Mouse (Mus musculus): ENCODE measurements around the gene Nucb1. TPM values are rescaled to one million over a fixed set of nuclear protein-coding genes. Genes with fewer than 3 reads are reported as not detected.
"Not testable (repeated sequence)": the region's sequence is repeated elsewhere in the genome, so short reads cannot be mapped to it uniquely, and the experiment has no call there.

Gene Nucb1
- polyA plus RNA-seq, 1 experiment, result 111 TPM

GRCm38 (mm10) chr7:45465549-45465948 is 44.7 kb downstream of the Nucb1 start:
- DNase-seq (ENCODE audit: low read depth), result no peak
- TF ChIP-seq POLR2A (IDR thresholded peaks at IDR 0.05; ENCODE audit: borderline replicate concordance, extremely low read depth, insufficient read depth, insufficient read length, poor library complexity, severe bottlenecking) (no peak), CTCF (IDR thresholded peaks at IDR 0.05; ENCODE audit: borderline replicate concordance, extremely low read depth, insufficient read depth, insufficient read length) (no peak)

GRCm38 (mm10) chr7:45465112-45465511 is 45.1 kb downstream of the Nucb1 start:
- TF ChIP-seq CTCF (IDR thresholded peaks at IDR 0.05; ENCODE audit: borderline replicate concordance, extremely low read depth, insufficient read depth, insufficient read length) (no peak), POLR2A (IDR thresholded peaks at IDR 0.05; ENCODE audit: borderline replicate concordance, extremely low read depth, insufficient read depth, insufficient read length, poor library complexity, severe bottlenecking) (no peak)
- no peak for DNase-seq (ENCODE audit: low read depth)

DNA sequence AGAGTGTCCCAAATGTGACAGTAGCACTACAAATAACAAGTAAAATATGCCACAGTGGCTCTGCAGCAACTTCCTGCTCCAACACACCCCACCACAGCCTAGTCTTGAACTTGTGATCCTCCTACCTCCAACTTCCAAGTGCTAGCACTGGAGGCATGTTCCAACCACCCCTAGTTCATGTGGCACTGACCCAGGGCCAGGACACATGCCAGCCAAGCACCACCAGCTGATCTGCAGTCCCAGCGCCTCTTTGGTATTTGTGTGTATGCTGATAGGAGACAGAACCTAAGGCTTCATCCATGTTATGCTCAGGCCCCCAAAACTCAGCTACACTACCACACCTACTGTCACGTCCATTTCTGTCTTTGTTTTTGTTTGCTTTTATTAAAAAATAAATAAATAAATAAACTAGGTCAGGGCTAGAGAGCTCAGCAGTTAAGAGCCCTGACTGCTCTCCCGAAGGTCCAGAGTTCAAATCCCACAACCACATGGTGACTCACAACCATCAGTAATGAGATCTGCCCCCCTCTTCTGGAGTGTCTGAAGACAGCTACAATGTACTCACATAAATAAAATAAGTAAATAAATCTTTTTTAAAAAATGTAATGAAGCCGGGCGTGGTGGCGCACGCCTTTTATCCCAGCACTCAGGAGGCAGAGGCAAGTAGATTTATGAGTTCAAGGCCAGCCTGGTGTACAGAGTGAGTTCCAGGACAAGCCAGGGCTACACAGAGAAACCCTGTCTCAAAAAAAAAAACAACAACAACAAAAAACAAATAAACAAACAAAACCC is 46.0 kb downstream of the Nucb1 start:
- DNase-seq (ENCODE audit: low read depth), result no peak
- TF ChIP-seq POLR2A (IDR thresholded peaks at IDR 0.05; ENCODE audit: borderline replicate concordance, extremely low read depth, insufficient read depth, insufficient read length, poor library complexity, severe bottlenecking), result no peak
- TF ChIP-seq CTCF (IDR thresholded peaks at IDR 0.05; ENCODE audit: borderline replicate concordance, extremely low read depth, insufficient read depth, insufficient read length), result no peak

DNA sequence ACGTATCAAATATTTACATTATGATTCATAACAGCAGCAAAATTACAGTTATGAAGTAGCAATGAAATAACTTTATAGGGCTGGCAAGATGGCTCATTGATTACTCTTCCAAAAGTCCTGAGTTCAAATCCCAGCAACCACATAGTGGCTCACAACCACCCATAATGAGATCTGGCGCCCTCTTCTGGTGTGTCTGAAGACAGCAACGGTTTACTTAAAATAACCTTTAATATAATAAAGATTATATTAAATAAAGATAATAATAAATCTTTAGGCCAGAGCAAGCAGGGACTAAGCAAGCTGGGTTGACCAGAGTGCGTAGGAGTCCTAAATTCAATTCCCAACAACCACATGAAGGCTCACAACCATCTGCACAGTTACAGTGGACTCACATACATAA is 47.3 kb downstream of the Nucb1 start:
- not testable (repeated sequence) for DNase-seq (ENCODE audit: low read depth)

DNA sequence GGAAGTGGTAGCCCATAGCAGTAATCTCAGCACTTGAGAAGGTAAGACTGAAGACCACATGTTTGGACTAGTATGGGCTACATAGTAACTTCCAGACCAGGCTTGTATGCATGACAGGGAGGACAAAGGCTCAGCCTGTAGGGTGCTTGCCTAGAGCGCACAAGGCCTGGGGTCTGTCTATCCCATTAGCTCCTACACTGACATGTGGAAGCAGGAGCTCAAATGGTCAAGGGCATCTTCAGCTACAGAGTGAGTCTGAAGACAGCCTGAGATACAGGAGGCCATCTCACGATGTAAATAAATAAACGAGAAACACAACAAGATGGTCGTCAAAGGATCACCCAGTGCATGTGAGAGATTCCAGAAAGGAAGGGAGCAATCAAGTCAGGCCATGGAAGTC is 47.9 kb downstream of the Nucb1 start:
- TF ChIP-seq CTCF (IDR thresholded peaks at IDR 0.05; ENCODE audit: borderline replicate concordance, extremely low read depth, insufficient read depth, insufficient read length) (no peak), POLR2A (IDR thresholded peaks at IDR 0.05; ENCODE audit: borderline replicate concordance, extremely low read depth, insufficient read depth, insufficient read length, poor library complexity, severe bottlenecking) (no peak)
- no peak for DNase-seq (ENCODE audit: low read depth)

- TF ChIP-seq POLR2A (IDR thresholded peaks at IDR 0.05; ENCODE audit: borderline replicate concordance, extremely low read depth, insufficient read depth, insufficient read length, poor library complexity, severe bottlenecking) (no peak), CTCF (IDR thresholded peaks at IDR 0.05; ENCODE audit: borderline replicate concordance, extremely low read depth, insufficient read depth, insufficient read length) (no peak)
- DNase-seq (ENCODE audit: low read depth), result no peak
These were observed 48.4 kb downstream of the Nucb1 start for GRCm38 (mm10) chr7:45461781-45462180.

DNA sequence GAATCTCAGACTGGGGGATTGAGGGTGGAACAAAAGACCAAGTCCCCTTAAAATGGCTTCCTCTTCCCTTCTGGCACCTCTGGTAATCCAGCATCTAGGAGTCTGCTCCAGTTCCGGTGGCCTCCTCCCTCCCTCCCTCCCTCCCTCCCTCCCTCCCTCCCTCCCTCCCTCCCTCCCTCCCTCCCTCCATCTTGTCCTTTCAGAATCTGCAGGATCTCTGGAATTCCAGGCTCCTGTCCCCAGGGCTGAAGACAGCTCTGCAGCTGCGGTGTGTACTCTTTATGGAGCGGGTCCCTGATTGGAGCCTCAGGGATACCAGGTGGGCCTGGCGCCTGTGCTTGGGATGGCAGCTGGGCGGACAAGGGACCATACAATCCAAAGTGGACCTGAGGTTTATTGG is 48.9 kb downstream of the Nucb1 start:
- no peak for DNase-seq (ENCODE audit: low read depth)
- TF ChIP-seq CTCF (IDR thresholded peaks at IDR 0.05; ENCODE audit: borderline replicate concordance, extremely low read depth, insufficient read depth, insufficient read length) (no peak), POLR2A (IDR thresholded peaks at IDR 0.05; ENCODE audit: borderline replicate concordance, extremely low read depth, insufficient read depth, insufficient read length, poor library complexity, severe bottlenecking) (no peak)

GRCm38 (mm10) chr7:45460860-45461314 is 49.3 kb downstream of the Nucb1 start:
- peak; percentile 70 for DNase-seq (ENCODE audit: low read depth)
- no peak for TF ChIP-seq CTCF (IDR thresholded peaks at IDR 0.05; ENCODE audit: borderline replicate concordance, extremely low read depth, insufficient read depth, insufficient read length)
- TF ChIP-seq POLR2A (IDR thresholded peaks at IDR 0.05; ENCODE audit: borderline replicate concordance, extremely low read depth, insufficient read depth, insufficient read length, poor library complexity, severe bottlenecking), result no peak

DNA sequence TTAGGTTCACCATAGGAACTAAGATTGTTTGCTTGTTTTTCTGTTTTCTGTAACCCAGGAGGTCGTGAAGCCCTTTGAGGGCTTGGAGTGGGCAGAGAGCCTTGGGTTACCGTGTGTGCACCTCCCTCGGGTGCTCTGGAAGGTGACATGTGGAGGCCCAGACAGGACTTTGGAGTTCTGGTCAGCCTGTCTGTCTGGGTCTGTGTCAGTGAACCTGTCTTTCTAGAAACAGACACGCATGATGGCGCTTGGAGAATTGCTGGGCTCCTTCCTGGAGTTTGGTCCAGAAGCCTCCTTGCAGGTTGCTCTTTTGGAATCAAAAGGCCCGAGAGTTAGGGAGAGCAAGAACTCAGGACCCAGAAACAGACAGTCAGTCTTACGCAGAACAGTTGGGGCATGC is 49.8 kb downstream of the Nucb1 start:
- no peak for DNase-seq (ENCODE audit: low read depth)
- no peak for TF ChIP-seq CTCF (IDR thresholded peaks at IDR 0.05; ENCODE audit: borderline replicate concordance, extremely low read depth, insufficient read depth, insufficient read length)
- no peak for TF ChIP-seq POLR2A (IDR thresholded peaks at IDR 0.05; ENCODE audit: borderline replicate concordance, extremely low read depth, insufficient read depth, insufficient read length, poor library complexity, severe bottlenecking)

DNA sequence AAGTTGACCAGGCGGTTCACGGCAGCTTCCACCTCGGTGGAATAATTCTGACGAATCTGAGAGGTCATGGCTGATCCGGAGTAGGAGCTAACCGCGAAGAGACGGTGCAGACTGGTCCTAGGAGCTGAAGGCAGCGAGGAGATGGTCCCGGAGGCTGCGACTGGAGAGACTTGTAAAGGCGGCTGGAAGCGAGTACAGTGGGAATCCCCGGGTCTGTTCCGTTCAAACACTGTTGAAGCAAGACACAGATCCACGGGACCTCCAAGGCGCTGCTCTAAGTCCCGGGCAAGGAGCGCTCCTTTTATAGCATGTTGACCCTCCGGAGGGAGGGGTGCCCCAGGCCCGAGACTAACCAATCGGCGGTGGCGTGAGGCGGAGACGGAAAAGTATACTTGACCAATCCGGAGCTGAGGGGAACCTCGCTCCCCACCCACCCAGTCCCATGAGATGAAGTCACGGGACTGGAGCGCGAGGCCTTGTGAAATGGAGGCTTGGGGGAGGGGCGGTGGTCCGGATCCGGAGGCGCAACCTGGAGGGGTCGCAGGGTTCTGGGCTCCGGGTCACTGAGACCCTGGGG is 50.6 kb downstream of the Nucb1 start, which contains the start of gene Ftl1:
Gene Ftl1, minus strand, starts transcription at position 321 of the 577 bp plus-strand sequence.
- peak; percentile 100 for DNase-seq (ENCODE audit: low read depth)
- peak; percentile 75; the same call in 1 of the 2 replicates for TF ChIP-seq POLR2A (IDR thresholded peaks at IDR 0.05; ENCODE audit: borderline replicate concordance, extremely low read depth, insufficient read depth, insufficient read length, poor library complexity, severe bottlenecking)

GRCm38 (mm10) chr7:45458748-45459563 is 51.2 kb downstream of the Nucb1 start:
- DNase-seq (ENCODE audit: low read depth), result peak; percentile 91
- TF ChIP-seq POLR2A (IDR thresholded peaks at IDR 0.05; ENCODE audit: borderline replicate concordance, extremely low read depth, insufficient read depth, insufficient read length, poor library complexity, severe bottlenecking) (no peak; the same call in 1 of the 2 replicates), CTCF (IDR thresholded peaks at IDR 0.05; ENCODE audit: borderline replicate concordance, extremely low read depth, insufficient read depth, insufficient read length) (no peak)

All from brain, embryonic 14.5 days (tissue).